ENCODE assay signal across 7 mouse cellular contexts in the genomic region with DNA sequence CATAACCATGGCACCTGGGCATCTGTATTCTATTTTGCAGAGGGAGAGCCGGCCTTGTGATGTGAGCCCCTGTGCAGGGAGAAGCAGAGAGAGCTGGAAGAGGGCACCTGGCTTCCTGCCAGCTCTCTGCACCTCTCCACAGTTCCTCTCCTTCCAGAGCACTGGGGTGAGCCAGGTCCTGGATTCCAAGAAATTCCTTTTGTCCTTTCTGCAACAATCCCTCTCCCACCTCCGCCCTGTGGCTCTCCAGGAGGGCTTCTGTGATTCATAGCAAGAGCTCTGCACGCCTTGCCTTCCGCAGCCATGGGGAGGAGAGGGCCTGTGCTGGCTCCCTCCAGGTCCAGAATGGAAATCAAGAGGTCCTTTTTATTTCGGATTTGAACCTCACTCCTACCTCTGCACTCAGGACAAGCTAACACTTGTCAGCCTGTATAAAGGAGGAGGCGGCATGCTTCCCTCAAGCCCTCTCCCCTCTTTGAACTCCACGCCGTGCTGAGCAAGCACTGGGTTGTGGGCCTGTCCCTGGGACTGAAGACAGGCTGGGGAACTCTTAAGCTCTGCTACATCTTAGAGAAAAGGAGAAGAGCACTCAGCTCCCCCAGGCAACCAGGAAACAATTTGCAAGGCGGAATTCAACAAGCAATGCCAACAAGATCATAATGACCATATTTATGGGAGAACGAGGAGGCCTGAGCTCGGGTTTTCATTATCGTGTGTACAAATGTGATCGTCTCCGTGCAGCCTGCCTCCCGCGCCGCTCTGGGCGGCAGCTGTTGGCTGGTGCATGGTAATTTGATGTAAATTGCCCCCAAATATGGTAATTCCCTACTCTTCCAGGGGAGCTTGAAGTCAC. TPM values are rescaled to one million over a fixed set of nuclear protein-coding genes. Genes with fewer than 3 reads are reported as not detected.
DNase-seq lines count a peak whose midpoint lies in the region; ATAC-seq lines count a peak whose summit lies in the region.

No protein-coding gene starts in this region.

- no peak; the same call in 1 of the 2 replicates for ATAC-seq in embryonic facial prominence, embryonic 12.5 days (ENCODE audit: insufficient number of reproducible peaks, insufficient read depth, low FRiP score, low TSS enrichment)
- peak; percentile 65 for ATAC-seq in hindbrain, embryonic 13.5 days (ENCODE audit: low FRiP score)
- 0 out of 2 replicates have a peak, but pooled peaks have one; percentile 36 for ATAC-seq in midbrain, embryonic 11.5 days (ENCODE audit: low FRiP score)

- H3K4me1 ChIP-seq in embryonic facial prominence, embryonic 12.5 days = peaks cover 44% of the 10 kb centered on the region
- H3K4me1 ChIP-seq in hindbrain, embryonic 13.5 days (replicated peaks) = peaks cover 69% of the 10 kb centered on the region
- peaks cover 26% of the 10 kb centered on the region for H3K4me1 ChIP-seq in midbrain, embryonic 11.5 days (ENCODE audit: control insufficient read depth, insufficient read depth, low read length)

- peaks cover 16% of the 10 kb centered on the region for H3K27me3 ChIP-seq in embryonic facial prominence, embryonic 12.5 days
- H3K27me3 ChIP-seq in hindbrain, embryonic 13.5 days = peaks cover 6% of the 10 kb centered on the region
- peaks cover 60% of the 10 kb centered on the region for H3K27me3 ChIP-seq in midbrain, embryonic 11.5 days (ENCODE audit: control insufficient read depth, insufficient read depth, low read length)

- peak; percentile 55 for DNase-seq in retina, postnatal 1 day
- no peak for DNase-seq in retina, embryonic 14.5 days (ENCODE audit: low spot score)
- DNase-seq in midbrain, embryonic 11.5 days (ENCODE audit: low spot score, missing footprints) = peak; percentile 95
- DNase-seq in gastrocnemius, postnatal 4 days (ENCODE audit: low spot score in 2 of 2) = no peak
- no peak for DNase-seq in cerebellum, adult 9-11 months

- H3K4me3 ChIP-seq in embryonic facial prominence, embryonic 12.5 days = 0 out of 2 replicates have a peak overlapping the region, but pooled peaks have one; percentile 7
- no peak overlapping the region for H3K4me3 ChIP-seq in hindbrain, embryonic 13.5 days
- H3K4me3 ChIP-seq in midbrain, embryonic 11.5 days (ENCODE audit: low read depth, low read length) = no peak overlapping the region; the same call in 1 of the 2 replicates

- peak overlapping the region; percentile 24; the same call in 1 of the 2 replicates for H3K9ac ChIP-seq in embryonic facial prominence, embryonic 12.5 days
- H3K9ac ChIP-seq in hindbrain, embryonic 13.5 days = peak overlapping the region; percentile 43; the same call in 1 of the 2 replicates
- H3K9ac ChIP-seq in midbrain, embryonic 11.5 days (ENCODE audit: low read length) = peak overlapping the region; percentile 9; the same call in 1 of the 2 replicates

- H3K36me3 ChIP-seq in embryonic facial prominence, embryonic 12.5 days = no peaks in the 10 kb centered on the region
- no peaks in the 10 kb centered on the region for H3K36me3 ChIP-seq in hindbrain, embryonic 13.5 days
- no peaks in the 10 kb centered on the region for H3K36me3 ChIP-seq in midbrain, embryonic 11.5 days (ENCODE audit: control insufficient read depth, insufficient read depth, low read length)

- 6% methylated on average over 18 of the region's 18 CpGs for WGBS in embryonic facial prominence, embryonic 12.5 days
- 4% methylated on average over 18 of the region's 18 CpGs for WGBS in hindbrain, embryonic 13.5 days
- WGBS in midbrain, embryonic 11.5 days = 1% methylated on average over 18 of the region's 18 CpGs

- H3K27ac ChIP-seq in embryonic facial prominence, embryonic 12.5 days = peak overlapping the region; percentile 76
- peak overlapping the region; percentile 89 for H3K27ac ChIP-seq in hindbrain, embryonic 13.5 days
- H3K27ac ChIP-seq in midbrain, embryonic 11.5 days (ENCODE audit: low read depth, low read length) = no peak overlapping the region

- H3K9me3 ChIP-seq in embryonic facial prominence, embryonic 12.5 days = no peaks in the 10 kb centered on the region
- no peaks in the 10 kb centered on the region for H3K9me3 ChIP-seq in hindbrain, embryonic 13.5 days
- H3K9me3 ChIP-seq in midbrain, embryonic 11.5 days (ENCODE audit: control insufficient read depth, low read length) = no peaks in the 10 kb centered on the region

- H3K4me2 ChIP-seq in embryonic facial prominence, embryonic 12.5 days (replicated peaks) = peak overlapping the region; percentile 38
- H3K4me2 ChIP-seq in hindbrain, embryonic 13.5 days = peak overlapping the region; percentile 28
- peak overlapping the region; percentile 29 for H3K4me2 ChIP-seq in midbrain, embryonic 11.5 days

RNA-seq across cellular contexts. Expression of gene Aldh1b1, which starts 35.3 kb away (rescaled TPM):
- 3.8 and 5.3 TPM in 2 replicates for polyA plus RNA-seq in embryonic facial prominence, embryonic 12.5 days (2016; fragmentation: Nextera tagmentation; extraction: Ambion mirVana)
- polyA plus RNA-seq in hindbrain, embryonic 13.5 days (2015; fragmentation: Nextera tagmentation; extraction: Ambion mirVana) = 17.7 and 18.0 TPM in 2 replicates
- polyA plus RNA-seq in midbrain, embryonic 11.5 days (2014; fragmentation: Nextera tagmentation; extraction: Ambion mirVana) = 3.1 TPM in 2 replicates
- total RNA-seq in gastrocnemius, postnatal 4 days (2021) = 1 to 10 TPM; 1.6 to 2.4 TPM

Comparison
In these comparisons a context has a peak if more than half of its experiments do, and no peak if none do; other contexts are left out.
1. DNase-seq: peak in retina, postnatal 1 day (single experiment) and midbrain, embryonic 11.5 days (single experiment); none in retina, embryonic 14.5 days (single experiment), gastrocnemius, postnatal 4 days (0 of 2) and cerebellum, adult 9-11 months (single experiment).
2. Peak in every context shown above with its lines, with median percentiles within 50 percentile points of each other: H3K4me2 ChIP-seq and H3K9ac ChIP-seq.